Mouse (Mus musculus): ENCODE measurements at regions not wholly inside any gene's neighbourhood (a gene's known extent, or its start where the extent isn't known, plus 50 kb on each side); places are given as distances from the start of the nearest gene placed in this dataset.
A peak's percentile ranks its signal among the peaks of the same experiment; 100 is the strongest.

- no peak for DNase-seq (ENCODE audit: low spot score)
These were observed 1373.7 kb upstream of the Pcdh20 start for GRCm38 (mm10) chr14:89844888-89845287.

GRCm38 (mm10) chr14:89826731-89827130 lies 1355.5 kb upstream of the Pcdh20 start:
- no peak for DNase-seq (ENCODE audit: low spot score)

- DNase-seq (ENCODE audit: low spot score), result no peak
These were observed 1354.8 kb upstream of the Pcdh20 start for GRCm38 (mm10) chr14:89826001-89826400.

- peak; percentile 71 for DNase-seq (ENCODE audit: low spot score)
These were observed 1352.2 kb upstream of the Pcdh20 start for GRCm38 (mm10) chr14:89823436-89823835.

GRCm38 (mm10) chr14:89822207-89822606 lies 1351.0 kb upstream of the Pcdh20 start:
- peak; percentile 47 for DNase-seq (ENCODE audit: low spot score)

- DNase-seq (ENCODE audit: low spot score), result no peak
These were observed 1335.6 kb upstream of the Pcdh20 start for GRCm38 (mm10) chr14:89806825-89807224.

GRCm38 (mm10) chr14:89804677-89805234 lies 1333.6 kb upstream of the Pcdh20 start:
- no peak for DNase-seq (ENCODE audit: low spot score)

GRCm38 (mm10) chr14:89755831-89756230 lies 1284.6 kb upstream of the Pcdh20 start:
- no peak for DNase-seq (ENCODE audit: low spot score)

GRCm38 (mm10) chr14:89713711-89714110 lies 1242.5 kb upstream of the Pcdh20 start:
- DNase-seq (ENCODE audit: low spot score), result no peak
